Mouse (Mus musculus) megakaryocyte, embryonic 14.5 days (primary cell): ENCODE data around the gene Mast4.

ENCODE experiments used
- FLI1 ChIP-seq: IDR thresholded peaks from 2 replicates; pipeline ENCODE4 v1.6.1; 2012; ENCODE audit warnings: low read length, inconsistent platforms, mixed read lengths
- GATA1 ChIP-seq: IDR thresholded peaks from 3 replicates; pipeline ENCODE4 v1.6.1; 2012; ENCODE audit warnings: mixed read lengths, low read length, inconsistent platforms, borderline replicate concordance

- TF ChIP-seq GATA1 (no peak), FLI1 (no peak)
Observed at GRCm38 (mm10) chr13:102933702-102934101, 400.6 kb downstream of the Mast4 start.
